Mouse (Mus musculus): Measurements from ENCODE around the gene Ipo9.

DNA sequence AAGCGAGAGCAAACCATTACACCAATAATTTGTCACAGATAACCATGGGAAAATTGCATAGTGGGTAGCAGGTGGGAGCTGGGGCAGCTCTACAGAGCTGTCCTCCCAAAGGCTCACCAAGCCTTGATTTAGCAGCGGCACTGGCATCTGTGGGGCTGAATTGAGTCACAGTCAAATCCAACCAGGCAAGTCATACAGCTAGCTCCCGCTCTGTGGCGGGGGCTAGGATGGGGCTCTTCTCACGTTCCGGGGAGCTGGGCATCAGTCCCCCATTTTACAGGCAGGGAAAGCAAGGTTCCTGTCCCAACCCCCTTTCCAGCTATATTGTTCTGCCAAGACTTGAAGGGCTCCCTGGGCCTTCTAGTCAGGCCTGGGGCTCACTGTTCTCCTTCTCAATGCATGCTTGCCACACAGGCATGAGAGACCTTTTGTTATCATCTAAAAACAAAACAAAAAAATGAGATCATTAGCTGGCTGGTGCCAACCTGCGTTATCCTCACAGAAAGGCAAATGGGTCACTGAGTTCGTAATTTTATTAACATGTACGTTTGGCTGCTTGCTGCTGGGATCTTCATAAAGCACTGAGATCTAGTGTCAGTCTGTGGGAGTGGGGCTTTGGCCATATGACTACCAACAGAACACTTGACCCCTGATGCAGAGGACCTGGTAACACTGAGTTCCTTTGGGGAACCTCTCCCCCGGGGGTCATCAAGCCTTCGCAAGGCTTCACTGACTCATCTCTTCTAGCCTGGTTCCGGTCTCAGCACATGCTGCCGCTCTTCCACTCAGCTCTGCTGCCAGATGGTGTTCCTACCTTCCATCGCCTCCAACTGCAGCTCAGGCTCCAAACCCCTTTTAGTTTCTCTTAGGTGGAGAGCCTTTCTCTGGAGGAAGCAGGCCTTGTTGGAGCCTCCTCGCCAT is 50.0 kb downstream of the Ipo9 start:
- TF ChIP-seq CTCF (IDR thresholded peaks at IDR 0.05; ENCODE audit: low read depth) (no peak), EP300 (IDR thresholded peaks at IDR 0.05; ENCODE audit: low read depth) (no peak)

All from liver, embryonic 14.5 days (tissue).